Mouse (Mus musculus): ENCODE results near the gene Zfand3. TPM values are rescaled to one million over a fixed set of nuclear protein-coding genes. Genes with fewer than 3 reads are reported as not detected.

Gene Zfand3
- polyA plus RNA-seq, 1 experiment from 2014 or later: 70.3 TPM

DNA sequence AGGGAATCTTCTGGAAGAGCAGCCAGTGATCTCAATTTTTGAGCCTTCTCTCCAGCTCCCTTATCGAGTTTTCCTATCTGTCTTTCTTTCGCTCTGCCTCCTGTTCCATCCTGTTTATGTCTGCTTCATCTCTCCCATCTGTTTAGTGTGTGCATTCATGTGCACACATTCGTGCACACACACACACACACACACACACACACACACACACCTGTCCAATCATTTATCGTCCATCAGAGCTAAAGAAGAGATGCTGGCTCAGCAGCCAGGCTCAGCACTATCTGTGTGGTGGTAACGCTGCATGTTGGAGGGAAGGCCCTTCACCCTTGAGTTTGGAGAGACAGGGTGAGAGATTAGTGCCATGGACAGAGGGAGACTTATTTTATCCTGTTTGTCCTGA lies 21.3 kb upstream of the Zfand3 start:
- WGBS: 84% methylated on average over 5 of the region's 5 CpGs

DNA sequence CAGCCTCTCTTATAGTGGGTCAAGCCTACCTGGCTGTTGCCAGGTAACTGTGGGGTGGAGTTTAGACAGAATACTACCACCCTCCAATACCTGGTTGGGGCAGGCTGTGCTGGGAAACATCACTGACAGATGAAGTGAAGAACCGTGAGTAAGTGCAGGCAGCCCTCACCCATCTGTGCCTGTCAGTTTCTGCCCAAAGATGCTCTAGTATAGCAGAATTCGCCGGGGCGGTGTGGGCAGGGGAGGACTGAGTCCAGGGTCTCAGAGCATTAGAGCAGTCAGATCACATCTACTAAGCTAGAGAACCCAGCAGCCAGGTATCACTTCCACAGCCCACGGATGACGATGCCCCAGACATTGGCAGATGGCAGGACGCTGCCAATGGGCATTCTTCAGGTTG lies 19.6 kb upstream of the Zfand3 start:
- Histone ChIP-seq H3K9ac (no peak overlapping the region), H3K4me3 (no peak overlapping the region), H3K9me3 (0 out of 2 replicates have a peak, but pooled peaks cover 4% of the 10 kb centered on the region), H3K27me3 (no peaks in the 10 kb centered on the region), H3K4me1 (0 out of 2 replicates have a peak, but pooled peaks cover 1% of the 10 kb centered on the region), H3K27ac (no peak overlapping the region), H3K4me2 (replicated peaks) (no peak overlapping the region), H3K36me3 (no peaks in the 10 kb centered on the region)
- ATAC-seq (ENCODE audit: insufficient number of reproducible peaks, insufficient read depth, low FRiP score, low TSS enrichment): no peak
- WGBS: 81% methylated on average over 7 of the region's 7 CpGs

More for the DNA sequence above, 21.3 kb upstream of the Zfand3 start:
- no peak overlapping the region for H3K4me2 ChIP-seq (replicated peaks)
- H3K9ac ChIP-seq: no peak overlapping the region
- H3K27ac ChIP-seq: no peak overlapping the region
- peaks cover 3% of the 10 kb centered on the region; the same call in 1 of the 2 replicates for H3K4me1 ChIP-seq
- H3K27me3 ChIP-seq: no peaks in the 10 kb centered on the region
- no peak for ATAC-seq (ENCODE audit: insufficient number of reproducible peaks, insufficient read depth, low FRiP score, low TSS enrichment)
- no peaks in the 10 kb centered on the region for H3K36me3 ChIP-seq
- H3K9me3 ChIP-seq: no peaks in the 10 kb centered on the region
- no peak overlapping the region for H3K4me3 ChIP-seq

- no peak overlapping the region for H3K27ac ChIP-seq
- H3K9me3 ChIP-seq: 0 out of 2 replicates have a peak, but pooled peaks cover 4% of the 10 kb centered on the region
- ATAC-seq (ENCODE audit: insufficient number of reproducible peaks, insufficient read depth, low FRiP score, low TSS enrichment): no peak
- no peak overlapping the region for H3K9ac ChIP-seq
- no peaks in the 10 kb centered on the region for H3K4me1 ChIP-seq
- WGBS: 18% methylated on average over 3 of the region's 3 CpGs
- H3K4me3 ChIP-seq: no peak overlapping the region
- H3K27me3 ChIP-seq: no peaks in the 10 kb centered on the region
- H3K4me2 ChIP-seq (replicated peaks): no peak overlapping the region
- no peaks in the 10 kb centered on the region for H3K36me3 ChIP-seq
Measured at GRCm38 (mm10) chr17:29985534-29985933, 19.0 kb upstream of the Zfand3 start.

GRCm38 (mm10) chr17:29988141-29988540 lies 16.4 kb upstream of the Zfand3 start:
- H3K27me3 ChIP-seq: no peaks in the 10 kb centered on the region
- H3K9ac ChIP-seq: no peak overlapping the region
- H3K9me3 ChIP-seq: 0 out of 2 replicates have a peak, but pooled peaks cover 4% of the 10 kb centered on the region
- no peak overlapping the region for H3K4me3 ChIP-seq
- ATAC-seq (ENCODE audit: insufficient number of reproducible peaks, insufficient read depth, low FRiP score, low TSS enrichment): no peak
- H3K4me1 ChIP-seq: no peaks in the 10 kb centered on the region
- WGBS: 59% methylated on average over 5 of the region's 5 CpGs
- no peak overlapping the region for H3K4me2 ChIP-seq (replicated peaks)
- H3K27ac ChIP-seq: no peak overlapping the region
- H3K36me3 ChIP-seq: no peaks in the 10 kb centered on the region

- Histone ChIP-seq H3K4me1 (no peaks in the 10 kb centered on the region), H3K4me2 (replicated peaks) (no peak overlapping the region), H3K9ac (no peak overlapping the region), H3K36me3 (no peaks in the 10 kb centered on the region), H3K4me3 (no peak overlapping the region), H3K27me3 (no peaks in the 10 kb centered on the region), H3K9me3 (0 out of 2 replicates have a peak, but pooled peaks cover 4% of the 10 kb centered on the region), H3K27ac (no peak overlapping the region)
- ATAC-seq (ENCODE audit: insufficient number of reproducible peaks, insufficient read depth, low FRiP score, low TSS enrichment): no peak
- WGBS: 87% methylated on average over 5 of the region's 5 CpGs
Measured at GRCm38 (mm10) chr17:29989653-29990052, 14.9 kb upstream of the Zfand3 start.

DNA sequence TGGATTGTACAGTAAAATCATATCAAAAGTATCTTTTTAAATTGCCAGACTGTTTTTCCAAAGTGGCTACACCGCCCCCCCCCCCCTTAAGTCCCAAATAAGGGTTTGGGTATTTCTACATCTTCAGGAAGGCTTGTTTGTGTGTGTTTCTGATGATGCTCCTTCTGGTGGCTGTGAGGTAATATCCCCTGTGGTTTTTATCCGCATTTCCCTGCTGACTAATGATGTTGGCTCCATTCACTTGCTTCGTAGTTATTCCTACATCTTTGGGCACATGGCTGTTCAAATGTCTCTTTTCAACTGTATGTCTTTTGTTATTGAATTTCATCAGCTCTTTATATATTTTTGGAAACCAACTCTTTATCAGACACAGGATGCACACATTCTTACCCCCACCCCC lies 14.4 kb upstream of the Zfand3 start:
- no peaks in the 10 kb centered on the region for H3K4me1 ChIP-seq
- H3K4me3 ChIP-seq: no peak overlapping the region
- 89% methylated on average over 3 of the region's 3 CpGs for WGBS
- 0 out of 2 replicates have a peak, but pooled peaks cover 4% of the 10 kb centered on the region for H3K9me3 ChIP-seq
- no peak overlapping the region for H3K27ac ChIP-seq
- H3K27me3 ChIP-seq: no peaks in the 10 kb centered on the region
- no peak overlapping the region for H3K9ac ChIP-seq
- no peak for ATAC-seq (ENCODE audit: insufficient number of reproducible peaks, insufficient read depth, low FRiP score, low TSS enrichment)
- H3K4me2 ChIP-seq (replicated peaks): no peak overlapping the region
- no peaks in the 10 kb centered on the region for H3K36me3 ChIP-seq

- Histone ChIP-seq H3K9me3 (0 out of 2 replicates have a peak, but pooled peaks cover 4% of the 10 kb centered on the region), H3K4me3 (no peak overlapping the region), H3K36me3 (no peaks in the 10 kb centered on the region), H3K27ac (no peak overlapping the region), H3K4me2 (replicated peaks) (no peak overlapping the region), H3K4me1 (no peaks in the 10 kb centered on the region), H3K9ac (no peak overlapping the region), H3K27me3 (no peaks in the 10 kb centered on the region)
- ATAC-seq (ENCODE audit: insufficient number of reproducible peaks, insufficient read depth, low FRiP score, low TSS enrichment): no peak
- 87% methylated on average over 2 of the region's 2 CpGs for WGBS
Measured at GRCm38 (mm10) chr17:29990845-29991244, 13.7 kb upstream of the Zfand3 start.

- H3K4me3 ChIP-seq: no peak overlapping the region
- ATAC-seq (ENCODE audit: insufficient number of reproducible peaks, insufficient read depth, low FRiP score, low TSS enrichment): no peak
- H3K27me3 ChIP-seq: no peaks in the 10 kb centered on the region
- no peaks in the 10 kb centered on the region for H3K36me3 ChIP-seq
- no peak overlapping the region for H3K27ac ChIP-seq
- WGBS: 74% methylated on average over 8 of the region's 8 CpGs
- no peak overlapping the region for H3K9ac ChIP-seq
- H3K4me1 ChIP-seq: no peaks in the 10 kb centered on the region
- no peak overlapping the region for H3K4me2 ChIP-seq (replicated peaks)
- 0 out of 2 replicates have a peak, but pooled peaks cover 4% of the 10 kb centered on the region for H3K9me3 ChIP-seq
Measured at GRCm38 (mm10) chr17:29993488-29993887, 11.0 kb upstream of the Zfand3 start.

- Histone ChIP-seq H3K9ac (no peak overlapping the region), H3K27me3 (no peaks in the 10 kb centered on the region), H3K4me1 (no peaks in the 10 kb centered on the region), H3K4me3 (no peak overlapping the region), H3K36me3 (no peaks in the 10 kb centered on the region), H3K4me2 (replicated peaks) (no peak overlapping the region), H3K9me3 (0 out of 2 replicates have a peak, but pooled peaks cover 4% of the 10 kb centered on the region), H3K27ac (no peak overlapping the region)
- 70% methylated on average over 3 of the region's 3 CpGs for WGBS
- ATAC-seq (ENCODE audit: insufficient number of reproducible peaks, insufficient read depth, low FRiP score, low TSS enrichment): no peak
Measured at GRCm38 (mm10) chr17:29994011-29994410, 10.5 kb upstream of the Zfand3 start.

- no peak overlapping the region for H3K9ac ChIP-seq
- H3K4me2 ChIP-seq (replicated peaks): no peak overlapping the region
- 0 out of 2 replicates have a peak, but pooled peaks cover 4% of the 10 kb centered on the region for H3K9me3 ChIP-seq
- H3K36me3 ChIP-seq: no peaks in the 10 kb centered on the region
- no peak overlapping the region for H3K4me3 ChIP-seq
- H3K27ac ChIP-seq: no peak overlapping the region
- H3K4me1 ChIP-seq: no peaks in the 10 kb centered on the region
- no peaks in the 10 kb centered on the region for H3K27me3 ChIP-seq
- no peak for ATAC-seq (ENCODE audit: insufficient number of reproducible peaks, insufficient read depth, low FRiP score, low TSS enrichment)
- whole genome bisulfite sequencing: 73% methylated on average over 4 of the region's 4 CpGs
Measured at GRCm38 (mm10) chr17:29994459-29994858, 10.1 kb upstream of the Zfand3 start.

- no peak for ATAC-seq (ENCODE audit: insufficient number of reproducible peaks, insufficient read depth, low FRiP score, low TSS enrichment)
- no peak overlapping the region for H3K4me2 ChIP-seq (replicated peaks)
- no peaks in the 10 kb centered on the region for H3K4me1 ChIP-seq
- no peaks in the 10 kb centered on the region for H3K9me3 ChIP-seq
- H3K27ac ChIP-seq: no peak overlapping the region
- H3K27me3 ChIP-seq: no peaks in the 10 kb centered on the region
- no peak overlapping the region for H3K4me3 ChIP-seq
- WGBS: 85% methylated on average over 5 of the region's 5 CpGs
- no peak overlapping the region for H3K9ac ChIP-seq
- H3K36me3 ChIP-seq: no peaks in the 10 kb centered on the region
Measured at GRCm38 (mm10) chr17:29995986-29996385, 8.5 kb upstream of the Zfand3 start.

DNA sequence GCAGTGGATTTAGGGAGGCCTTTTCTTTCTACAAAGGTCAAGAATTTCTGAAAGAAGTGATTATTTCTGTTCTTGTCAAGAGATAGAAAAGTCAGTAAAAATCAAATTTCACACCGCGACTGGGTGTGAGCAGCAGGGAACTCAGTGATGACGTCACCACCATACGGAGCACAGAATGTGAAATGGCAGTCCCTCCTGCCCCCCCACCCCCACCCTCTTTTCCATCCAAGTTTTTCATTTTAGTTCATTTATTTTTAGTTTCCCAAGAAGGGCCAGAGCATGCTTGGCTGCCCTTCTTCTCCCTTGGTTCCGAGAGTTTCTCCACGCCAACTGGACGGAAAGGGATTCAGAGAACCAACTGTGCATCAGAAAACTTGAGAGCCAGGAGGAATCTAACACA lies 6.8 kb upstream of the Zfand3 start:
- H3K4me2 ChIP-seq (replicated peaks): no peak overlapping the region
- H3K27me3 ChIP-seq: no peaks in the 10 kb centered on the region
- WGBS: 76% methylated on average over 7 of the region's 7 CpGs
- no peak for ATAC-seq (ENCODE audit: insufficient number of reproducible peaks, insufficient read depth, low FRiP score, low TSS enrichment)
- no peak overlapping the region for H3K4me3 ChIP-seq
- no peak overlapping the region for H3K9ac ChIP-seq
- no peaks in the 10 kb centered on the region for H3K4me1 ChIP-seq
- no peaks in the 10 kb centered on the region for H3K36me3 ChIP-seq
- no peaks in the 10 kb centered on the region for H3K9me3 ChIP-seq
- no peak overlapping the region for H3K27ac ChIP-seq
